Mouse (Mus musculus): Measurements from ENCODE around the gene Ppp1r35. TPM values are rescaled to one million over a fixed set of nuclear protein-coding genes. Genes with fewer than 3 reads are reported as not detected.
A peak's percentile ranks its signal among the peaks of the same experiment; 100 is the strongest.
"Not testable (repeated sequence)": the region's sequence is repeated elsewhere in the genome, so short reads cannot be mapped to it uniquely, and the experiment has no call there.

Ppp1r35 gene
- polyA plus RNA-seq, 1 experiment from 2014 or later = 31.8 TPM

- H3K36me3 ChIP-seq = peaks cover 3% of the 10 kb centered on the region; the same call in 1 of the 2 replicates
- H3K4me2 ChIP-seq = no peak overlapping the region
- no peak for ATAC-seq (ENCODE audit: insufficient number of reproducible peaks, low FRiP score)
- H3K27ac ChIP-seq (ENCODE audit: poor library complexity, severe bottlenecking) = no peak overlapping the region
- H3K4me3 ChIP-seq = no peak overlapping the region
- WGBS = 88% methylated on average over 7 of the region's 7 CpGs
- peaks cover 46% of the 10 kb centered on the region for H3K4me1 ChIP-seq (replicated peaks)
- no peaks in the 10 kb centered on the region for H3K27me3 ChIP-seq (replicated peaks)
- H3K9ac ChIP-seq = no peak overlapping the region
- H3K9me3 ChIP-seq (replicated peaks) = no peaks in the 10 kb centered on the region
Observed at GRCm38 (mm10) chr5:137744197-137744596, 34.5 kb upstream of the Ppp1r35 start.

GRCm38 (mm10) chr5:137745214-137746171 lies 33.2 kb upstream of the Ppp1r35 start, which contains the start of gene Tsc22d4:
Tsc22d4 (plus strand) TSS chr5:137745730.
- peaks cover 12% of the 10 kb centered on the region for H3K36me3 ChIP-seq

GRCm38 (mm10) chr5:137746282-137746850 lies 32.3 kb upstream of the Ppp1r35 start:
- H3K9ac ChIP-seq = peak overlapping the region; percentile 99
- H3K9me3 ChIP-seq (replicated peaks) = no peaks in the 10 kb centered on the region
- H3K4me3 ChIP-seq = peak overlapping the region; percentile 92
- WGBS = 0% methylated on average over 20 of the region's 20 CpGs
- peak overlapping the region; percentile 99 for H3K27ac ChIP-seq (ENCODE audit: poor library complexity, severe bottlenecking)
- ATAC-seq (ENCODE audit: insufficient number of reproducible peaks, low FRiP score) = peak; percentile 67
- H3K36me3 ChIP-seq = peaks cover 18% of the 10 kb centered on the region
- no peaks in the 10 kb centered on the region for H3K27me3 ChIP-seq (replicated peaks)
- H3K4me1 ChIP-seq (replicated peaks) = peaks cover 45% of the 10 kb centered on the region
- peak overlapping the region; percentile 99 for H3K4me2 ChIP-seq

More at GRCm38 (mm10) chr5:137745214-137746171, 33.2 kb upstream of the Ppp1r35 start, which contains the start of gene Tsc22d4:
- WGBS = 5% methylated on average over 28 of the region's 28 CpGs
- Histone ChIP-seq H3K4me2 (peak within 1 kb of the TSS; percentile 99), H3K9me3 (replicated peaks) (no peaks in the 10 kb centered on the region), H3K27ac (ENCODE audit: poor library complexity, severe bottlenecking) (peak within 1 kb of the TSS; percentile 99), H3K4me1 (replicated peaks) (peaks cover 41% of the 10 kb centered on the region), H3K4me3 (peak within 1 kb of the TSS; percentile 92), H3K9ac (peak within 1 kb of the TSS; percentile 99), H3K27me3 (replicated peaks) (no peaks in the 10 kb centered on the region)
- ATAC-seq (ENCODE audit: insufficient number of reproducible peaks, low FRiP score) = peak; percentile 87

DNA sequence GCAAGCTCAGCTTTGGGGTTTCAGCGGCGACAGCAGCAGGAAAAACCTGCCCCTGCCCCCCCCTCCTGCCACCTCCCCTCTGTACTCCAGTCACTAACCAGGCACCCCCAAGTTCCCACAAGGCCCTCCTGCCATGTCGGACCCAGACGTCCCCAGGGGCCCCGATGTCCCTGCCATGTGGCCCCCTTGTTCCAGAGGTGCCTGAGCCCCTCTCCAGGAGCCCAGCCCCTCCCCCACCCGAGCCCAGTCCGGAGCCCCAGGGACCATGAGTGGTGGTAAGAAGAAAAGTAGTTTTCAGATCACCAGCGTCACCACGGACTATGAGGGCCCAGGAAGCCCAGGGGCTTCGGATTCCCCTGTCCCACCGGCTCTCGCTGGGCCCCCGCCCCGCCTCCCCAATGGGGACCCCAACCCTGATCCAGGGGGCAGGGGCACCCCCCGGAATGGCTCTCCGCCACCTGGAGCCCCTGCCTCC lies 31.8 kb upstream of the Ppp1r35 start:
- ATAC-seq (ENCODE audit: insufficient number of reproducible peaks, low FRiP score) = 0 out of 2 replicates have a peak, but pooled peaks have one; percentile 9
- Histone ChIP-seq H3K36me3 (peaks cover 23% of the 10 kb centered on the region), H3K9me3 (replicated peaks) (no peaks in the 10 kb centered on the region), H3K27me3 (replicated peaks) (no peaks in the 10 kb centered on the region), H3K4me1 (replicated peaks) (peaks cover 45% of the 10 kb centered on the region), H3K27ac (ENCODE audit: poor library complexity, severe bottlenecking) (peak overlapping the region; percentile 99), H3K9ac (peak overlapping the region; percentile 99), H3K4me2 (peak overlapping the region; percentile 99), H3K4me3 (peak overlapping the region; percentile 92)
- WGBS = 0% methylated on average over 16 of the region's 16 CpGs

- Histone ChIP-seq H3K36me3 (peaks cover 29% of the 10 kb centered on the region), H3K4me3 (peak overlapping the region; percentile 92), H3K4me1 (replicated peaks) (peaks cover 47% of the 10 kb centered on the region), H3K4me2 (peak overlapping the region; percentile 99), H3K9me3 (replicated peaks) (no peaks in the 10 kb centered on the region), H3K9ac (peak overlapping the region; percentile 99), H3K27ac (ENCODE audit: poor library complexity, severe bottlenecking) (peak overlapping the region; percentile 99), H3K27me3 (replicated peaks) (no peaks in the 10 kb centered on the region)
- peak; percentile 37 for ATAC-seq (ENCODE audit: insufficient number of reproducible peaks, low FRiP score)
- 3% methylated on average over 26 of the region's 26 CpGs for WGBS
Observed at GRCm38 (mm10) chr5:137747326-137747961, 31.2 kb upstream of the Ppp1r35 start.

GRCm38 (mm10) chr5:137748130-137748770 lies 30.4 kb upstream of the Ppp1r35 start:
- 33% methylated on average over 5 of the region's 5 CpGs for WGBS
- Histone ChIP-seq H3K4me3 (peak overlapping the region; percentile 92), H3K27me3 (replicated peaks) (no peaks in the 10 kb centered on the region), H3K36me3 (peaks cover 37% of the 10 kb centered on the region), H3K27ac (ENCODE audit: poor library complexity, severe bottlenecking) (peak overlapping the region; percentile 99), H3K9me3 (replicated peaks) (no peaks in the 10 kb centered on the region), H3K4me2 (peak overlapping the region; percentile 99), H3K9ac (peak overlapping the region; percentile 99), H3K4me1 (replicated peaks) (peaks cover 54% of the 10 kb centered on the region)
- ATAC-seq (ENCODE audit: insufficient number of reproducible peaks, low FRiP score) = no peak

DNA sequence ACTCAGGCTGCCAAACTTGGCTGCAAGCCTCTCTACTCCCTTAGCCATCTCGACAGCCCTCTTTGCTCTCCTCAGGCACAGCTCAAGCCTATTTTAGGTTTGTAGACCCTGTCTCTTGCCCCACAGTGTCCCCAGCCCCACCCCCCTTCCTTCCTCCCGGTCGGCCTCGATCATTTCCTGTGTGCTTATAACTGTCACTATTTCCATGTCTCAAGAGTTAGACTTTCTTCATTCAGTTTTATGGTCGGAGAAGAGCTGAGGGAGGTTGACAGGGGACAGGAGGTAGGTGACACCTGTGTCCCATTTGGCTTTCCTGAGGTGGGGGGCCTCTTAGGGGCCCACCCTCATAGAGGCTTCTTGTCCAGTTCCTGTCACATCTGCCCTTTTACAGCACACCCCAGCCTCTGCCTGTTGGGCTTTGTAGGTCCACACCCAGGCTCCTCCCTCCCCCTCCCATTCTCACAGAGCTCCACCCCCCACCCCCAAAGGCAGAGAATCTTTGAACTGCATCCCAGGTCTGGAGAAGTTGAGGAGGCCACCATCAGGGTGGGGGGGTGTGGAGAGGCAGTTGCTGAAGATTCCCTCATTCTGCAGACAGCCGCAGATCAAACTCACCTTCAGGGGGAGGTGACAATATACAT lies 29.3 kb upstream of the Ppp1r35 start:
- WGBS = 43% methylated on average over 6 of the region's 6 CpGs
- H3K4me3 ChIP-seq = peak overlapping the region; percentile 92
- no peaks in the 10 kb centered on the region for H3K9me3 ChIP-seq (replicated peaks)
- peak overlapping the region; percentile 99 for H3K4me2 ChIP-seq
- peak overlapping the region; percentile 99 for H3K9ac ChIP-seq
- peak overlapping the region; percentile 99 for H3K27ac ChIP-seq (ENCODE audit: poor library complexity, severe bottlenecking)
- H3K36me3 ChIP-seq = peaks cover 48% of the 10 kb centered on the region
- no peaks in the 10 kb centered on the region for H3K27me3 ChIP-seq (replicated peaks)
- no peak for ATAC-seq (ENCODE audit: insufficient number of reproducible peaks, low FRiP score)
- peaks cover 63% of the 10 kb centered on the region for H3K4me1 ChIP-seq (replicated peaks)

DNA sequence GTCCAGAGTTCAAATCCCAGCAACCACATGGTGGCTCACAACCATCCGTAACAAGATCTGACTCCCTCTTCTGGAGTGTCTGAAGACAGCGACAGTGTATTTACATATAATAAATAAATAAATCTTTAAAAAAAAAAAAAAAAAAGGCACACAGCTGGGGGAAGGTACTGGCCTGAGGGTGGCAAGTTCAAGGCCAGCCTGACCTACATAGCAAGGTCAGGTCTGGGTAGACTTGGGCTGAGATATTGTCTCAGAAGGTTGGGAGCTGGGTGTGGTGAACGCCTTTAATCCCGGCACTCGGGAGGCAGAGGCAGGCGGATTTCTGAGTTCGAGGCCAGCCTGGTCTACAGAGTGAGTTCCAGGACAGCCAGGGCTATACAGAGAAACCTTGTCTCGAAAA lies 28.4 kb upstream of the Ppp1r35 start:
- not testable (repeated sequence) for H3K4me3 ChIP-seq; H3K9ac ChIP-seq; H3K4me2 ChIP-seq; H3K27me3 ChIP-seq (replicated peaks); H3K9me3 ChIP-seq (replicated peaks); H3K27ac ChIP-seq (ENCODE audit: poor library complexity, severe bottlenecking); ATAC-seq (ENCODE audit: insufficient number of reproducible peaks, low FRiP score)
- Histone ChIP-seq H3K36me3 (peaks cover 54% of the 10 kb centered on the region), H3K4me1 (replicated peaks) (peaks cover 66% of the 10 kb centered on the region)
- 95% methylated on average over 6 of the region's 8 CpGs for WGBS

- Histone ChIP-seq H3K9me3 (replicated peaks) (no peaks in the 10 kb centered on the region), H3K4me3 (no peak overlapping the region), H3K36me3 (peaks cover 65% of the 10 kb centered on the region), H3K4me1 (replicated peaks) (peaks cover 74% of the 10 kb centered on the region), H3K4me2 (0 out of 2 replicates have a peak overlapping the region, but pooled peaks have one; percentile 7), H3K27ac (ENCODE audit: poor library complexity, severe bottlenecking) (peak overlapping the region; percentile 86), H3K27me3 (replicated peaks) (no peaks in the 10 kb centered on the region), H3K9ac (peak overlapping the region; percentile 18; the same call in 1 of the 2 replicates)
- 80% methylated on average over 13 of the region's 13 CpGs for WGBS
- no peak for ATAC-seq (ENCODE audit: insufficient number of reproducible peaks, low FRiP score)
Observed at GRCm38 (mm10) chr5:137751221-137751887, 27.3 kb upstream of the Ppp1r35 start.

Data from heart, embryonic 12.5 days (tissue).